Mouse (Mus musculus): ENCODE data around the gene Mpc1.

Gene Mpc1

GRCm38 (mm10) chr17:8282821-8283525 is at the start of gene Mpc1:
Gene Mpc1, plus strand, starts transcription at chr17:8282904.
- DNase-seq: peak; percentile 95

GRCm38 (mm10) chr17:8233618-8234214 is 49.0 kb upstream of the Mpc1 start:
- DNase-seq: no peak

GRCm38 (mm10) chr17:8234537-8234936 is 48.2 kb upstream of the Mpc1 start:
- DNase-seq: no peak

- DNase-seq: no peak
Measured at GRCm38 (mm10) chr17:8235743-8236142, 47.0 kb upstream of the Mpc1 start, which contains the start of gene Ccr6. Gene Ccr6, plus strand, starts transcription at chr17:8236043.

- peak; percentile 67 for DNase-seq
Measured at GRCm38 (mm10) chr17:8238012-8238710, 44.5 kb upstream of the Mpc1 start.

GRCm38 (mm10) chr17:8239561-8239960 is 43.1 kb upstream of the Mpc1 start:
- DNase-seq: no peak

GRCm38 (mm10) chr17:8240517-8240916 is 42.2 kb upstream of the Mpc1 start:
- no peak for DNase-seq

GRCm38 (mm10) chr17:8241645-8242044 is 41.1 kb upstream of the Mpc1 start:
- no peak for DNase-seq

GRCm38 (mm10) chr17:8242186-8242585 is 40.5 kb upstream of the Mpc1 start:
- no peak for DNase-seq

GRCm38 (mm10) chr17:8244124-8244523 is 38.6 kb upstream of the Mpc1 start:
- no peak for DNase-seq

- no peak for DNase-seq
Measured at GRCm38 (mm10) chr17:8246102-8246754, 36.5 kb upstream of the Mpc1 start.

- no peak for DNase-seq
Measured at GRCm38 (mm10) chr17:8251704-8252103, 31.0 kb upstream of the Mpc1 start.

GRCm38 (mm10) chr17:8254268-8254667 is 28.4 kb upstream of the Mpc1 start:
- no peak for DNase-seq

- no peak for DNase-seq
Measured at GRCm38 (mm10) chr17:8254914-8255313, 27.8 kb upstream of the Mpc1 start.

- DNase-seq: no peak
Measured at GRCm38 (mm10) chr17:8255583-8255982, 27.1 kb upstream of the Mpc1 start.

- DNase-seq: no peak
Measured at GRCm38 (mm10) chr17:8256982-8257381, 25.7 kb upstream of the Mpc1 start.

- DNase-seq: peak; percentile 73
Measured at GRCm38 (mm10) chr17:8264638-8265037, 18.1 kb upstream of the Mpc1 start.

GRCm38 (mm10) chr17:8272054-8272749 is 10.5 kb upstream of the Mpc1 start:
- DNase-seq: peak; percentile 36

- DNase-seq: no peak
Measured at GRCm38 (mm10) chr17:8272951-8273350, 9.8 kb upstream of the Mpc1 start.

GRCm38 (mm10) chr17:8276071-8276470 is 6.6 kb upstream of the Mpc1 start:
- no peak for DNase-seq

GRCm38 (mm10) chr17:8276680-8277079 is 6.0 kb upstream of the Mpc1 start:
- no peak for DNase-seq

GRCm38 (mm10) chr17:8277266-8277665 is 5.4 kb upstream of the Mpc1 start:
- DNase-seq: no peak

GRCm38 (mm10) chr17:8278356-8278755 is 4.3 kb upstream of the Mpc1 start:
- no peak for DNase-seq
